In genomic region chr7:43883547-43883946, GRCm38 (mm10) we compare ENCODE assay signal across 8 mouse cellular contexts. TPM values are rescaled to one million over a fixed set of nuclear protein-coding genes. Genes with fewer than 3 reads are reported as not detected.
DNase-seq lines count a peak whose midpoint lies in the region; ATAC-seq and TF ChIP-seq lines count a peak whose summit lies in the region.

No protein-coding gene starts in this region.

- TF ChIP-seq POLR2A in myocyte (IDR thresholded peaks at IDR 0.05; ENCODE audit: insufficient read length, low read depth) = no peak

- no peak for ATAC-seq in G1E (ENCODE audit: extremely low read depth, insufficient number of reproducible peaks, low FRiP score, poor library complexity, severe bottlenecking)
- ATAC-seq in intestine, embryonic 16.5 days = no peak
- no peak for ATAC-seq in limb, embryonic 12.5 days (ENCODE audit: insufficient number of reproducible peaks, insufficient read depth, low FRiP score, low TSS enrichment, low read depth)
- no peak for ATAC-seq in inflammation-experienced regulatory T-cells, adult 6 months

- 14% methylated on average over 14 of the region's 14 CpGs for WGBS in intestine, embryonic 16.5 days
- 10% methylated on average over 14 of the region's 14 CpGs for WGBS in limb, embryonic 12.5 days

- H3K79me2 ChIP-seq in myocyte (ENCODE audit: control insufficient read depth, insufficient read depth) = no peaks in the 10 kb centered on the region

- DNase-seq in 416B (ENCODE audit: low read depth) (peak; percentile 29), G1E (ENCODE audit: low spot score) (peak; percentile 6)
- peak; percentile 62 for DNase-seq in embryo, embryonic 10.5 days (ENCODE audit: low spot score)
- peak; percentile 20 to 30 for DNase-seq in gastrocnemius, postnatal 36 days

- TF ChIP-seq CTCF in G1E (IDR thresholded peaks at IDR 0.05; ENCODE audit: low read depth, low read length) = peak; percentile 39; the same call in 1 of the 2 replicates

- no peak overlapping the region for H3K9ac ChIP-seq in intestine, embryonic 16.5 days (ENCODE audit: low read depth, low read length)
- H3K9ac ChIP-seq in limb, embryonic 12.5 days (replicated peaks) = no peak overlapping the region

- no peaks in the 10 kb centered on the region for H3K4me1 ChIP-seq in G1E (ENCODE audit: insufficient read depth, low read depth, low read length)
- no peaks in the 10 kb centered on the region for H3K4me1 ChIP-seq in intestine, embryonic 16.5 days (ENCODE audit: control insufficient read depth, insufficient read depth, low read length)
- peaks cover 20% of the 10 kb centered on the region for H3K4me1 ChIP-seq in limb, embryonic 12.5 days (replicated peaks)

- H3K4me3 ChIP-seq in G1E (ENCODE audit: low read depth, low read length) (no peak overlapping the region), myocyte (no peak overlapping the region)
- no peak overlapping the region for H3K4me3 ChIP-seq in intestine, embryonic 16.5 days (ENCODE audit: low read length)
- H3K4me3 ChIP-seq in limb, embryonic 12.5 days (replicated peaks) = no peak overlapping the region

- H3K27me3 ChIP-seq in G1E (ENCODE audit: insufficient read depth, low read length) = no peaks in the 10 kb centered on the region
- 0 out of 2 replicates have a peak, but pooled peaks cover 2% of the 10 kb centered on the region for H3K27me3 ChIP-seq in intestine, embryonic 16.5 days (replicated peaks; ENCODE audit: control insufficient read depth, insufficient read depth, low read length)
- H3K27me3 ChIP-seq in limb, embryonic 12.5 days = peaks cover 22% of the 10 kb centered on the region; the same call in 1 of the 2 replicates
- no peaks in the 10 kb centered on the region for H3K27me3 ChIP-seq in myocyte (ENCODE audit: control insufficient read depth, insufficient read depth, insufficient read length)

- intact Hi-C loops in gastrocnemius, postnatal 36 days (cut with DNase I) = no loop called here

- H3ac ChIP-seq in myocyte (ENCODE audit: control insufficient read depth, insufficient read length) = no peak overlapping the region

- peak overlapping the region; percentile 30; the same call in 1 of the 2 replicates for H3K4me2 ChIP-seq in intestine, embryonic 16.5 days (ENCODE audit: low read depth, low read length)
- peak overlapping the region; percentile 41 for H3K4me2 ChIP-seq in limb, embryonic 12.5 days
- peak overlapping the region; percentile 18 for H3K4me2 ChIP-seq in myocyte (ENCODE audit: low read depth)

- H3K36me3 ChIP-seq in G1E (replicated peaks) (no peaks in the 10 kb centered on the region), myocyte (ENCODE audit: control insufficient read depth, insufficient read depth) (no peaks in the 10 kb centered on the region)
- no peaks in the 10 kb centered on the region for H3K36me3 ChIP-seq in intestine, embryonic 16.5 days (ENCODE audit: control insufficient read depth, insufficient read depth, low read length)
- no peaks in the 10 kb centered on the region for H3K36me3 ChIP-seq in limb, embryonic 12.5 days

- no peaks in the 10 kb centered on the region for H3K9me3 ChIP-seq in G1E (replicated peaks)
- H3K9me3 ChIP-seq in intestine, embryonic 16.5 days (ENCODE audit: control insufficient read depth, low read length) = no peaks in the 10 kb centered on the region
- no peaks in the 10 kb centered on the region for H3K9me3 ChIP-seq in limb, embryonic 12.5 days

- H3K27ac ChIP-seq in intestine, embryonic 16.5 days (ENCODE audit: low read length) = no peak overlapping the region
- H3K27ac ChIP-seq in limb, embryonic 12.5 days = no peak overlapping the region

TF ChIP-seq in myocyte, 11 proteins besides CTCF, POLR2A, EP300 and RAD21:
- TF ChIP-seq MYOD1 (IDR thresholded peaks at IDR 0.05; ENCODE audit: control insufficient read depth in 1 of 3, insufficient read length in 2 of 3, low read depth in 2 of 3) (no peak), CEBPB (IDR thresholded peaks at IDR 0.05; ENCODE audit: insufficient read depth, poor library complexity, severe bottlenecking) (no peak), USF1 (IDR thresholded peaks at IDR 0.05; ENCODE audit: low read depth) (no peak), TCF12 (IDR thresholded peaks at IDR 0.05; ENCODE audit: insufficient read depth, poor library complexity, severe bottlenecking) (no peak), TCF3 (IDR thresholded peaks at IDR 0.05; ENCODE audit: insufficient read length, low read depth) (no peak), REST (IDR thresholded peaks at IDR 0.05; ENCODE audit: insufficient read depth, insufficient read length) (no peak), MYOG (IDR thresholded peaks at IDR 0.05; ENCODE audit: control insufficient read depth in 1 of 3, insufficient read depth in 1 of 3, insufficient read length in 2 of 3, low read depth in 2 of 3) (no peak), E2F4 (IDR thresholded peaks at IDR 0.05; ENCODE audit: insufficient read depth) (no peak), MAX (IDR thresholded peaks at IDR 0.05; ENCODE audit: low read depth) (no peak), SRF (IDR thresholded peaks at IDR 0.05; ENCODE audit: control insufficient read depth, insufficient read length, low read depth) (no peak), POLR2AphosphoS2 (IDR thresholded peaks at IDR 0.05; ENCODE audit: insufficient read length, low read depth) (no peak)

RNA-seq across cellular contexts. Expression of gene Klk4, which starts 2.6 kb away (rescaled TPM):
- not detected in 2 replicates for total RNA-seq in G1E (2014; fragmentation: Nextera tagmentation)
- not detected in 2 replicates for total RNA-seq in G1E (2017)
- not detected in 2 replicates for polyA plus RNA-seq in G1E (2012)
- not detected for total RNA-seq in gastrocnemius, postnatal 36 days (2021)
- polyA plus RNA-seq in intestine, embryonic 16.5 days (2015; fragmentation: Nextera tagmentation; extraction: Ambion mirVana) = not detected in 2 replicates
- 0.23 TPM in 1 of 2 replicates, not detected in the other for polyA plus RNA-seq in limb, embryonic 12.5 days (2016; fragmentation: Nextera tagmentation; extraction: Ambion mirVana)
- polyA plus RNA-seq in myocyte (2012; fragmentation: generic; extraction: Trizol) = 0.22 TPM
- polyA plus RNA-seq in inflammation-experienced regulatory T-cells, adult 6 months (2017; shearing (Covaris generic)) = not detected

RNA-seq across cellular contexts. Expression of gene Klk5, which starts 41.8 kb away (rescaled TPM):
- total RNA-seq in G1E (2014; fragmentation: Nextera tagmentation) (not detected in 2 replicates), G1E (2017) (0.11 TPM in 1 of 2 replicates, not detected in the other)
- polyA plus RNA-seq in G1E (2012) (not detected in 2 replicates), myocyte (2012; fragmentation: generic; extraction: Trizol) (not detected)
- total RNA-seq in gastrocnemius, postnatal 36 days (2021) = not detected
- not detected in 2 replicates for polyA plus RNA-seq in intestine, embryonic 16.5 days (2015; fragmentation: Nextera tagmentation; extraction: Ambion mirVana)
- 0.28 TPM in 1 of 2 replicates, not detected in the other for polyA plus RNA-seq in limb, embryonic 12.5 days (2016; fragmentation: Nextera tagmentation; extraction: Ambion mirVana)
- not detected for polyA plus RNA-seq in inflammation-experienced regulatory T-cells, adult 6 months (2017; shearing (Covaris generic))

RNA-seq across cellular contexts. Expression of gene Klk15, which starts 50.0 kb away (rescaled TPM):
- total RNA-seq in G1E (2014; fragmentation: Nextera tagmentation) = not detected in 2 replicates
- not detected in 2 replicates for total RNA-seq in G1E (2017)
- not detected in 2 replicates for polyA plus RNA-seq in G1E (2012)
- not detected for total RNA-seq in gastrocnemius, postnatal 36 days (2021)
- polyA plus RNA-seq in intestine, embryonic 16.5 days (2015; fragmentation: Nextera tagmentation; extraction: Ambion mirVana) = 0.17 TPM in 1 of 2 replicates, not detected in the other
- polyA plus RNA-seq in limb, embryonic 12.5 days (2016; fragmentation: Nextera tagmentation; extraction: Ambion mirVana) = not detected in 2 replicates
- polyA plus RNA-seq in myocyte (2012; fragmentation: generic; extraction: Trizol) = not detected
- not detected for polyA plus RNA-seq in inflammation-experienced regulatory T-cells, adult 6 months (2017; shearing (Covaris generic))

RNA-seq across cellular contexts. Expression of gene Klk6, which starts 59.2 kb away (rescaled TPM):
- total RNA-seq in G1E (2014; fragmentation: Nextera tagmentation) (not detected in 2 replicates), G1E (2017) (0.05 TPM in 1 of 2 replicates, not detected in the other)
- polyA plus RNA-seq in G1E (2012) (not detected in 2 replicates), myocyte (2012; fragmentation: generic; extraction: Trizol) (not detected)
- not detected for total RNA-seq in gastrocnemius, postnatal 36 days (2021)
- 0.10 TPM in 1 of 2 replicates, not detected in the other for polyA plus RNA-seq in intestine, embryonic 16.5 days (2015; fragmentation: Nextera tagmentation; extraction: Ambion mirVana)
- polyA plus RNA-seq in limb, embryonic 12.5 days (2016; fragmentation: Nextera tagmentation; extraction: Ambion mirVana) = not detected in 2 replicates
- polyA plus RNA-seq in inflammation-experienced regulatory T-cells, adult 6 months (2017; shearing (Covaris generic)) = under 1 TPM in 1 of 3 experiments, not detected in 2; 0.52 TPM

Comparison
In these comparisons a context has a peak if more than half of its experiments do, and no peak if none do; other contexts are left out.
1. DNase-seq: peak in every context shown above with its lines; median percentile 62 in embryo, embryonic 10.5 days; 29 in 416B; 25 in gastrocnemius, postnatal 36 days; 6 in G1E.